Mouse (Mus musculus): ENCODE measurements around the gene Cabp7. TPM values are rescaled to one million over a fixed set of nuclear protein-coding genes. Genes with fewer than 3 reads are reported as not detected.

Cabp7 gene
- total RNA-seq, 2 experiments from 2014 or later: 0.17 to 0.18 TPM

- no peak for TF ChIP-seq CTCF (IDR thresholded peaks at IDR 0.05)
- DNase-seq: no peak
- H3K4me3 ChIP-seq: no peak overlapping the region
- intact Hi-C loops (cut with DNase I): no loop called here
- no peak overlapping the region for H3K27ac ChIP-seq
These were observed 7.9 kb downstream of the Cabp7 start for GRCm38 (mm10) chr11:4738719-4739118.

DNA sequence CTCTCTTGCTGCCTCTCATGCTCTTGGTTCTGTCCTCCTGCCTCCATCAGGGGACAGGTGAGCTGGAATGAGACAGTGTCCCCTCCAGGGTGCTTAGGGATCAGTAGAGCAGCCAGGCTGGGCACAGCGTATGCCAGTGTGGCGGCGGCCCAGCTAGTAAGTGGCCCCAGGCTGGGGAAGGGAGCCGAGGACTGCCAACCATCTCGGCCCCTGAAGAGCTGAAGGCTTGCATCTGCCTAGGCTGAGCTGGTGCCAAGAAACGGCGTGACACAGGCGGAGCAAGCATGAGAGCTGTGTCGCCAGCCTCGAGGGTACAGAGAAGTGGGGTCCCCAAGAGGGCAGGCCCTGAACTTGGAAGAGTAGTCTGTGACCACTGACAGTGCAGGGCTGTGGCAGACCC, 8.9 kb downstream of the Cabp7 start:
- Histone ChIP-seq H3K27ac (no peak overlapping the region), H3K4me3 (no peak overlapping the region)
- intact Hi-C loops (cut with DNase I): no loop called here
- DNase-seq: no peak
- TF ChIP-seq CTCF (IDR thresholded peaks at IDR 0.05): no peak

GRCm38 (mm10) chr11:4736355-4736754, 10.2 kb downstream of the Cabp7 start:
- Histone ChIP-seq H3K27ac (no peak overlapping the region), H3K4me3 (no peak overlapping the region)
- intact Hi-C loops (cut with DNase I): no loop called here
- no peak for TF ChIP-seq CTCF (IDR thresholded peaks at IDR 0.05)
- no peak for DNase-seq

- Histone ChIP-seq H3K27ac (no peak overlapping the region), H3K4me3 (no peak overlapping the region)
- DNase-seq: no peak
- intact Hi-C loops (cut with DNase I): loop anchor here (5.0 kb wide), 1 partner anchor 88 kb away; no protein-coding TSS in a partner anchor
- TF ChIP-seq CTCF (IDR thresholded peaks at IDR 0.05): peak; percentile 24
These were observed 12.4 kb downstream of the Cabp7 start for GRCm38 (mm10) chr11:4734179-4734578.

DNA sequence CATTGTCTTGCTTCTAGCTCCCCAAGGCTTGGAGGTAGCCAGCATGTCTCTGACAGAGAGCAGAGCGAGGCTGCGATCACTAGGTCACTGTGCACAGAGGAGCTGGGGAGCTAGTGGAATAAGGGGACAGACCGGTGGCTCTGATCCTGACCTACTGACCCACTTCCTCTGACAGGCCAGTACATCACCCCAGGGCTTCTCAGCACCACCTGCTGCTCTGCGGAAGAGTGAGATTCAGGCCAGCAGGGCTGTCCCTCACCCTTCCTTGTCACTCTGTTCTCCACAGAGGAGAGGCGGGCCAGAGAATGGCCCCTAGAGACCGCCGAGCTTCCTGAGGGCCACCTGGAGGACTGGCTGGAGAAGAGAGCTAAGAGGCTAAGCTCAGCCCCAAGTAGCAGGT, 14.8 kb downstream of the Cabp7 start:
- no peak overlapping the region for H3K27ac ChIP-seq
- intact Hi-C loops (cut with DNase I): loop anchor here (5.0 kb wide), 1 partner anchor 91 kb away; no protein-coding TSS in a partner anchor
- no peak for DNase-seq
- TF ChIP-seq CTCF (IDR thresholded peaks at IDR 0.05): no peak
- no peak overlapping the region for H3K4me3 ChIP-seq

GRCm38 (mm10) chr11:4730913-4731312, 15.7 kb downstream of the Cabp7 start:
- intact Hi-C loops (cut with DNase I): loop anchor here (5.0 kb wide), 1 partner anchor 91 kb away; no protein-coding TSS in a partner anchor
- Histone ChIP-seq H3K4me3 (no peak overlapping the region), H3K27ac (no peak overlapping the region)
- TF ChIP-seq CTCF (IDR thresholded peaks at IDR 0.05): no peak
- peak; percentile 59 for DNase-seq

DNA sequence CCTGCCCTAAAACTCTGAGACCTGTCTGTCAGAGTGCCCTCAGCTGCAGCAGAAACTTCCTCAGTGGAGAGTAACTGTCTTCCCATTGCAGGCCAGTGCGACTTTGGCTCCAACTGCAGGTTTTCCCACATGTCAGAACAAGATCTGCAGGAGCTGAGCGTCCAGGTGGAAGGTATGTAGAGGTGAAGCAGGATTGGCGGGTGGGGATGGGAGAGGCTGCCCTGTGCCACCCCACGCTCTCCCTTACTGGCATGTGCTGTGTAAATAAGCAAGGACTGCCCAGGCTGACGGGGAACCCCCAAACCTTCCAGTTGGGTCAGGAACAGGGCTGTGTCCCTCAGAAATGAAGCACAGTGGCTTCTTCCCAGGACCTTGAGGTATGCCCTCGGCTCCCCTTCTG, 16.5 kb downstream of the Cabp7 start:
- no peak overlapping the region for H3K4me3 ChIP-seq
- DNase-seq: no peak
- no peak for TF ChIP-seq CTCF (IDR thresholded peaks at IDR 0.05)
- no peak overlapping the region for H3K27ac ChIP-seq
- intact Hi-C loops (cut with DNase I): loop anchor here (5.0 kb wide), 1 partner anchor 92 kb away; no protein-coding TSS in a partner anchor

- H3K4me3 ChIP-seq: no peak overlapping the region
- H3K27ac ChIP-seq: no peak overlapping the region
- DNase-seq: no peak
- intact Hi-C loops (cut with DNase I): loop anchor here (5.0 kb wide), 1 partner anchor 93 kb away; no protein-coding TSS in a partner anchor
- no peak for TF ChIP-seq CTCF (IDR thresholded peaks at IDR 0.05)
These were observed 17.0 kb downstream of the Cabp7 start for GRCm38 (mm10) chr11:4729603-4730002.

DNA sequence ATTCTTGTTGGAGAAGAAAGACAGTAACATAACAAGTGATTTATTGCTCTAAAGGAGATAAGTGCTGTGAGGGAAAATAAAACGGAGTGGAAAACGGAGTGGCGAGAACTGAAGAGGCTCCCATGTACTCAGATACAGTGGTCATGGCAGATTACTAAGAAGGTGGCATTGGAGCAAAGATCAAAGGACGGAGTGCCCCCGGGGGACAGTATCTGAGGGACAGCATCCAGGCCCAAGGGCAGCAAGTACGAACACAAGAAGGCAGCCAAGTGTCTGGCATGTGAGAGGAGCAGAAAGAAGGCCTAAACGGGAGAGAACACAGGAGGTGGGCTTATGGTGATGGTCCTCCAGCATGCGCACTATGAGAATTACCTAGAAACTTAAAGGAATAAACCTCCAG, 24.9 kb downstream of the Cabp7 start:
- Histone ChIP-seq H3K27ac (no peak overlapping the region), H3K4me3 (no peak overlapping the region)
- intact Hi-C loops (cut with DNase I): no loop called here
- no peak for DNase-seq
- no peak for TF ChIP-seq CTCF (IDR thresholded peaks at IDR 0.05)

DNA sequence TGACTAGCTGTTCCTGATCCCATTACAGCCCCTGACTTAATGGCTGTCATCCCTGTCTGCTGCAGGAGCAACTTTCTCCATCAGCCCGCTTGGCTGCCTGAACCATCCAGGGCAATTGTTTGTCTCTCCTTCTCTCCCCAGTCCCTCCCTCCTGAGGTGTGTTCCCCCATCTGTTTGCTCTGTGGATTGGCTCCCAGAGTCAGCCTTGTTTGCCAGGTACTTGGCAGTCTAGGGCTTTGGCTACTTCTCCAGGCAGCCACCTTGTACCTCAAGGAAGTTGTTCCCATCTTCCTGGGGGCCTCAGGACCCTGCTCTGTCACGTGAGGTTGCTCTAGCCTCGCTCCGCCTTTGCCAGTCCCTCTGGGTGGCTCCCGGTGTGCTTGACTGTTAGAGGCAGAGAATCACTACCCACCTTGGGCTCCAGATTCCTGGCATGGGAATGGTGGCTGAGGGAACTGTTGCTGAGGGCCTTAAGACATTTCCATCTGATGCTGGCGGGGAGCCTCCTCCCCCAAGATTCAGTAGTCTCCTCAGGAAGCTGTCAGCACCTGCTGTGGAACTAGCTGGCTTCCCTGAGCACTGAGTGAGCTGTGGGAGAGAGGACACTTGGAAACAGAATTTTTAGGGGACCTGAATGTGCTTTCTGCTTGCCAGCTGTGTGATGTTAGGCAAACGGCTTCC, 25.5 kb downstream of the Cabp7 start:
- TF ChIP-seq CTCF (IDR thresholded peaks at IDR 0.05): no peak
- no peak overlapping the region for H3K27ac ChIP-seq
- intact Hi-C loops (cut with DNase I): no loop called here
- no peak for DNase-seq
- H3K4me3 ChIP-seq: no peak overlapping the region

- no peak for DNase-seq
- no peak overlapping the region for H3K4me3 ChIP-seq
- no peak for TF ChIP-seq CTCF (IDR thresholded peaks at IDR 0.05)
- intact Hi-C loops (cut with DNase I): no loop called here
- H3K27ac ChIP-seq: peak overlapping the region; percentile 77
These were observed 26.2 kb downstream of the Cabp7 start for GRCm38 (mm10) chr11:4720393-4720792.

DNA sequence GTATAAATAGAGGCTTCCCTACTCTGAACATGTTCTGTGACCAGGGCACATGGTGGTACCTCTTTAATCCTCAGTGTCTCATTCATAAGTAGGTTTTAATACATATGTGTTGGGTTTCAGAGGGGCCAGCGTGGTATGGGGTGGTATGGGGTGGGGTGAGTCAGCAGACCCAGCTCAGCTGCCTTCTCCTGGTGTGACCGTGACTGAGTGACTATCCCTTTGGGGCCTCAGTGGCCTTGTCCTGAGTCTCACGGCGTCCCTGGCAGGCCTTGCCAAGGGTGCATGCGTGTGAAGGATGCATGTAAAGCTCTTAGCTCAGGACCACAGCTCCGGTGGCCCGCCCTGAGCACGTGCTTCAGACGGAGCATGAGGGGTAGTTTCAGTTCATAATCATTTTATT, 26.6 kb downstream of the Cabp7 start:
- Histone ChIP-seq H3K27ac (peak overlapping the region; percentile 77), H3K4me3 (no peak overlapping the region)
- TF ChIP-seq CTCF (IDR thresholded peaks at IDR 0.05): no peak
- intact Hi-C loops (cut with DNase I): no loop called here
- DNase-seq: no peak

GRCm38 (mm10) chr11:4718548-4718947, 28.0 kb downstream of the Cabp7 start:
- no peak overlapping the region for H3K4me3 ChIP-seq
- intact Hi-C loops (cut with DNase I): no loop called here
- TF ChIP-seq CTCF (IDR thresholded peaks at IDR 0.05): no peak
- H3K27ac ChIP-seq: peak overlapping the region; percentile 77
- DNase-seq: no peak

All from gastrocnemius, adult 2 months (tissue).